Mouse (Mus musculus): ENCODE measurements around the gene Ints6.

DNA sequence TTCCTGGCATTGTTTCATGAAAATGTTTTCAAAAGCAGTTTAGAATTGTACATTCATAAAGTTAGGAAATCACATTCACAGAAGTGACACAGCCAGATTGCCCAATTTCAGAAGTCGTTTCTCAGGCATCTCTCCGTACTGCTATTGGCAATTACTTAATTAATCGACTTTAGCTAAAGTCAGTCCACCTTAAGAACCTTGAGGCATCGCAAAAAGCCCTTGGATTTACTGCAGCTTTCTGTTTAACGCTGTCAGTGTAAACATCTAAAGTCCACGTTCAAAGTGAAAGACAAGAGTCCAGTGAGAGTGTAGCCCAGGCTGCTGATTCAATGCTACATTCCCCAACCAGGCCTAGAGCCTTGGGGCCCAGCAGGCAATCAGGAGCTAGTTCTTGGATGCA, 98.6 kb downstream of the Ints6 start:
- TF ChIP-seq TAL1 (conservative IDR thresholded peaks at IDR 0.05; ENCODE audit: low read depth, low read length) (no peak), CTCF (IDR thresholded peaks at IDR 0.05; ENCODE audit: low read depth, low read length) (no peak)

All from G1E (cell line).